Mouse (Mus musculus) frontal cortex, postnatal 10 days (tissue): ENCODE measurements around the gene Osbpl7.
A peak's percentile ranks its signal among the peaks of the same experiment; 100 is the strongest.

ENCODE experiments used
- DNase-seq, 2 experiments: peaks; one replicate each; pipeline ENCODE4 v3.0.0; 2022; ENCODE audit warnings: low spot score in 2 of 2, mixed read lengths in 1 of 2

Osbpl7 gene

DNA sequence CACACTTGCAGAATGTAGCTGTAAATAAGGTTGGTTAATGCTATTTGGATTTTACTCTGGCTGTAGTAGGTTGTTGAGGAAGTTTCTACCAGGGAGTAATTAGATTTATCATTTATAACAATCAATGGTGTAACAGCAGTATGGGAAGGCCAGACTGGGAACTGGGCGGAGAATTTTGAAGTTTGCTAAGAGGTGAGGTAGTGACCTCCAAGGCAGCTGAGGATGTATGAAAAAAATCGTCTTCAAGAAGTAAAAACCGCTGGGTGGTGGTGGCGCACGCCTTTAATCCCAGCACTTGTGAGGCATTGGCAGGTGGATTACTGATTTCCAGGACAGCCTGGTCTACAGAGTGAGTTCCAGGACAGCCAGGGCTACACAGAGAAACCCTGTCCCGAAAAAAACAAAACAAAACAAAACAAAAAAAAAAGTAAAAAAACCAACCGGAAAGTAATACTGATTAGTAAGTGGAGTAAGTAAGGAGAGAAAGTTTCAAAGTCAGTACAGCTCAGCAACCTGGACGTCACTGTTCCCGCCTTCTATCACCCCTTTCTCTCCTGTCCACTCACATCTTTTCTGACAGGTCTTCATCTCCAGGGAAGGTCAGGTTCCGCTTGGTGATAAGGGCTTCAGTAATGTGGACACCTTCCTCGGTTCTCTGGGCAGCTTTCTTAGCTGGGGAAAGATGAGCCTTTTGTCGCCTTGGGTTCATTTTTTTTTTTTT is 10.0 kb upstream of the Osbpl7 start:
- no peak for DNase-seq

DNA sequence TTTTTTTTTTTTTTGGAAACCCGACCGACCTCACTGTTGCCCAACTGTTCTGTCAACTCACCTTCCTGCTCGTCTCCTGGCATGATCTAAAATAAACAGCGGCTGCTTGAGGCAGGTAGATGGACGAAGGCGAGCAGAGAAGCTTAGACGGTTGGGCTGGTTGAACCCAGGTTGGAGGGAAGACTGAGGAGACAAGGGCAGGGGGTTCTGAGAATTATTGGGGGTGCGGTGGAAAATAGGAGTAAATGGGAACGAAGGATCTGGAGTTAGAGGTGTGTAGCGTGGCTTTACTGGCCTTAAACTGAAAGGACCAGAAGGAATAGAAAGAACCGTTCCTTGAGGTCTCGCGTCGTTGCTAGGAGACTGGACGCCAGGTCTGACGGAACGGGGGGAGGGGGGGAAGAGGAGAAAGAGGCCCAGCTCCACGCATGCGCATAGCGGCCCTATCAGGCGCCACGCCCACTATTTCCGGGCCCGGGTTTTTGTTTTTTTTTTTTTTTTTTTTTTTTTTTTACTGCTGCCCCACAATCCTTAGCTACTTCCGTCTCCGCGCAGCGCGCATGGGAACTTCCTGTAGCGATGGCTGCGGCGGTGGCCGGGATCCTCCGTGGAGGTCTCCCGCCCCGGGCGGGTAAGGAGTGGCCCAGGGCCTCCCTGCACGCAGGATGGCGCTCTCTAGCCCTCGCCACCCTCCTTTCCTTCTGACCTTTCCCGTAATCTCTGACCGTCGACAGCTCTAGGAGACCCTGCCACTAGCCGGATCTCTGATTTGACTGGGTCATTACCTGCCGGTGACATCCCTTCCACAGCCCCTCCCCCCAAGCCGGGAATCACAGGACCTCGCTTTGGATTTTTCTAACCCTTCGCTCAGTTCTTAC is 9.2 kb upstream of the Osbpl7 start, which contains the start of the genes Lrrc46 and Mrpl10:
Lrrc46 (minus strand) TSS at position 386 of the 878 bp plus-strand sequence.
Mrpl10 (plus strand) TSS at position 539 of the 878 bp plus-strand sequence.
- DNase-seq, result peak; percentile 78 to 82

DNA sequence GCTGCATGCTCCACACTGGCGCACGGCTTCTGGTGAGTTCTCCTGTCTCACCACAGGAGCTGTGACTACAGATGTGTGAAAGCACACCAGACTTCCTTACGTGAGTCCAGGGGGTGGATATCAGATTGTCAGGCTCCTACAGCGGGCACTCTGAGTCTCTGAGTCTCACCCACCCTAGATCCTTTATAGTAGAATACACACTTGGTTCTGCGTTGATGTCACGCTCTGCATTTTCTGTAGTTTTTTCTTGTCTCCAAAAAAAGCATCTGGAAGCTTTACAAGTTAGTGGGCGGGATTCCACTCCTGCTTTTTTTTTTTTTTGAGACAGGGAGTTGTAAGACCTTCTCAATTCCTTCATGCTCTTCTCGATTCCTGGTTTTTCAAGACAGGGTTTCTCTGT is 5.5 kb upstream of the Osbpl7 start:
- no peak for DNase-seq

DNA sequence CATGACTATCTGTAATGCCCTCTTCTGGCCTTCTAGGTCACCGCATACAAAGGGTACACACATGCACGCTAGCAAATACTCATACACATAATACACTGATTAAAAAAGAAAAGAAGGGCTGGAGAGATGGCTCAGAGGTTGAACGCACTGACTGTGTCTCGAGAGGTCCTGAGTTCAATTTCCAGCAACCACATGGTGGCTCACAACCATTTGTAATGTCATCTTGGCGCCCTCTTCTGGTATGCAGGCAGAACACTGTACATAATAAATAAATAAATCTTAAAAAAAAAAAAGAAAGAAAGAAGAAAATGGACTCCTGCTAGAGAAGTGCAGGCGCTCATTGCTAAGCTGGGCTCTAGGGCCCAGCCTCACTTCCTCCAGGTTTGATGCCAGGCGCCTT is 4.6 kb upstream of the Osbpl7 start:
- no peak for DNase-seq

DNA sequence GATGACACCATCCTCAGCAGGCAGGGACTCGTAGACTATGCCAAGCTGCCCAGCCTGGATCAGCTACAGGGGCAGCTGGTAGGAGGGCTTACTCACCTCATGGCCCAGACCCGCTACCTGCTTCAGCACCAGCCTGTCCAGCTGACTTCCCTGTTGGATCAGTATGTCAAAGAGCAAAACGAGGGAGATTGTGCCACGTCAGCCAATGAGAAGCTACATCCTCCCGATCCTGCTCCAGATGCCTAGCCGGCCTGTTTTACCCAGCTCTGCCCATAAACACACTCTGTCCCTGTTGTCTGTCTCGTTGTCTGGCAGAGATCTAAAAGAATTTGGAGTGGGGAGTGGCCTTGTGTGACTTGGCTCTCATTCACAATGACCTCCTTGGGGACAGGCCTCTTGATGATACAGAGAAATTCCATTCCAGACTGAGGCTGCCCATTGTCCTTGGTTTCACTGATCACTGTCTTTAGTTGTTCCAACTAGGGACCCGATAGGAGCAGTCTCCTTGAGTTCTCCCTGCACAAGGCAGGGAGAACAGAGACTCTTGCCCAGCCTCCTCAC is 2.3 kb upstream of the Osbpl7 start:
- DNase-seq, result no peak

DNA sequence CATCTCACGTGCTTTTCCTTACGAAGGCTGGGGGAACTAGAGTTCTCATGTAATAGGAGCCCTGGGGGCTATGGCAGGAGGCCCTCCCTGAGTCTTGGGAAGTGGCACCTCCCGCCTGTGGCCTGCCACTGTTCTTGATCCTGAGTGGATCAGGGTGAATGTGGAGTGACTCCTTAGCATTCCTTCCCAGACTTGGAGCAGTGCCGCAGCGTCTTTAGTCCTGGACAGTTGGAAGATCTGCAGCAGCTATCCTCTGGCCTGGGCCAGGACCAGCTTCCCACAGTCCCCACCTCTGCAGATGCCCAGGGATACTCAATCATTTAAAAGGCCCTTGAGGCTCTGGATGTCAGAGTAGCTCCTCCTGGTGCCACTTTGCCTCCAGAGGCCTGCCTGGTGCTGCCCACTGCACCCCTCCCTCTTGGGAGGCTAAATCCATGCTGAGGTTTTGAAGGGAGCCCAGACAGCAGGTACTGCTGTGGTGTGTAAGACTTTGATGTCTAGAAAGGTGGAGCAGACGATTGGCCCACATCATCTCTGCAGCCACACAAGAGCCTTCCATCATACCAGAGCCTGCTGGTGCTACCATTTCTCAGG is 839 bp upstream of the Osbpl7 start:
- no peak for DNase-seq

DNA sequence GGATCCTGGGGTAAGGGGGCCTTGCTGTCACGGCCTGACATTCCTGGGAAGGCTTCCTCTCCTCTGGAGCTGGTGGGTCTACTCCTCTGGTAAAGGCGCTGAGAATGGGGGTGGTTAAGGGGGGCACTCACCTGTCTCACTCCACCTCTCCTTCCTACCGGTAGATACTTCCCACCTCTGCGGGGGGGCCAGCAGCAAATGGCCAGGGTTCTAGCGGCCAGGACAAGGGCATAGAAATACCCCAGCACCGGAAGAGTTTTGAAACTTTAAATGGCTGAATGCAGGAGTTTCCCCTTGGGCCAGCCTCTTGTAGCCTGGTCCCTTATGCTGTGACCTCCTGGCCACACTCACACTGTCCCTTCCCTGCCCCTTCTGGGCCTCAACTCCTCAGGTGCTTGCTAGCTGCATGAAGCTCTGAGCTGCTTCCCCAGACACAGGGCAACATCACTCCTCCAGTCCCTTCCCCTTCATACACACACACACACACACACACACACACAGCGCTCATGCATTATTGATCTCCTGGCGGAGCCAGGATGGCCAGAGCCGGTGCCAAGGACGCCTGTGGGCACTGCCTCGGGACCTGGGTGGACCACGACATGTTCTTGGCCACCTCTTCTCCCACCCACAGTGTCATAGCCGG is 637 bp downstream of the Osbpl7 start:
- no peak for DNase-seq

DNA sequence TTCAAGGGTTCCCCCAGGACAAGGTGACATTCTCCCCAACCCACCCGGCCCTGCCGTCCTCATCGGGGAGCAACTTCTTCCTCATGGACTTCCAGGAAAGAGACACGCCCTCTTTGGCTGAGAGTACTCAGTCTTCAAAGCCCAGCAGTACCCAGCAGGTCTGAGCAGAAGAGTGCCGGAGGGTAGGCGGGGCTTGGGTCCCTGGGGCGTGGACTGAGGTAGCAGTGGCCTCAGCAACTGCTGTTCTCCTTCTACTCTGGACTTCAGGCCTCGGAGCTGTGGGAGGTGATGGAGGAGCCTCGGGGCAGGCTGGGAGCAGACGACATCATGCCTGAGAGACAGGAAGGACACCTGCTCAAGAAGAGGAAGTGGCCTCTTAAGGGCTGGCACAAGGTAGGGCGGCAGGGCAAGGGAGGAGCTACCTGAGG is 1.8 kb downstream of the Osbpl7 start:
- DNase-seq, result no peak

DNA sequence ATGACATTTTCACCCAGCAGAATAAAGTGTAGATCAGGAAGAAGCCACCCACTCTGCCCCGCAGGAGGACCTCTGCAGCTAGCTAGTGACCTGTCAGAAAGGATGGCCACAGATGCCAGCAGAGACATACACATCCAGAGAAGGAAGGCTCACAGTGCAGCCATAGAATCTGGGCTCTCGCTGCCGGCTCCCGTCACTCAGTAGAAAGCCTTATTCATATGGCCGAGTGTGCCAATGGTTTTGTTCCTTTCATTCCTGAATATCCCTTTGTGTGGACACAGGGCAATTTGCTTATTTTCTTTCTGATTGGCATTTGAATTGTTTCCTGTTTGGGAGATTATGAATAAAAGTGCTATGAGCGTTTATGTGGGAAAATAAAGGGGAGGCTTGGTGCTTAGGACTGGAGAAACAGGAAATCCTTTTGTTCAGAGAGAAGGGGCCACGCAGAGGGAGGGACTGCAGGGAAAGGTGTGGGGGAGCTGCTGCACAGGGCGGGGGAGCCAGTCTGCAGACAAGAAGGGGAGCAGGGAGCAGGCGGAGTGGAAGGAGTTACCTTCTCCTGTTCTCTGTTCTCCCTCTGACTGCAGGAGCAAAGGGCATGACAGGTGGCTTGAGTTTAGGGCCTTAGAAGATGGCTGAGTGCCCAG is 13.0 kb downstream of the Osbpl7 start:
- no peak for DNase-seq

DNA sequence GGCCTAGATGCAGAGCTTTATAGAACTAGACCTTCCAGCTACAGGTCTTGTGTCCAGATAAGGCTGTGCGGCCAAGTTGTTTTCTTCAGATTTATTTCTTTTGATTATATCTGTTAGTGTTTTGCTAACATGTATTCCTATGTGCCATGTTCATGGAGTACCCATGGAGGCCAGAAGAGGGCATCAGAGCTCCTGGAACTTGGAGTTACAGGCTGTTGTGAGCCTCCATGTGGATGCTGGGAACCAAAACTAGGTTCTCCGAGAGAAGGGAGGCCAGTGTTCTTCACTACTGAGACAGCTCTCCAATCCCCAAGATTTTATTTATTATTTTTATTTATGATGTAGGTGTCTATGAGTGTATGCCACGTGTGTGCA is 13.5 kb downstream of the Osbpl7 start:
- no peak for DNase-seq

DNA sequence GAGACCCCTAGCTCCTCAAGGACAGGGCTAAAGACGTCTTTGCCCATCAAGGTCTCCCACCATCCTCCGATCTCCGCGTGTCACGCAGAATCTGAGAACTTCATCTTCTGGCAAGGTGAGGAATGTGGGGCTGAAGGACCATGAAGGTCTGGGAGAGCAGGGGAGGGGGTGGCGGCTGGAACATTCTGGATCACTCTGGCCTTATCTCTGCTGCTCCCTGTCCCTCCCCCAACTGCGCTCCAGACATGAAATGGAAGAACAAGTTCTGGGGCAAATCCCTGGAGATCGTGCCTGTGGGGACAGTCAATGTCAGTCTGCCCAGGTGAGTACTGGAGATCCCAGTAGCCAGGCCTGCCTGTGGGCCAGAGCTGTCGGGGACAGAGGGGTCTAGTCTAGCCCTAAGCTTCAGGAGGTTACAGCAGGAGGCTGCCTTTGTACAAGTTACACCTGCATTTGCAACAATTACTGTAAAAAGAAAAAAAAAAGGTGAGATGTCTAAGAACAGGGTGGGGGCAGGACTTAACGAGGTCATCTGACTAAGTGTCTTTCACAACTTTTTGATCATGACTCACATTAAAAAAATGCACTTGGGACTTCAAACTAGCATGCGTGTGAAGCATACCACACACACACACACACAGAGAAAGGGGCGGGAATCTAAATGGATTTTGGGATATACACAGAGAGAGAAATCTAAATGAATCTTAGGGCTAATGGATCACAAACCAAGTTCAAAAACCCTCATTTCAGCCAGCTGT is 15.3 kb downstream of the Osbpl7 start:
- no peak for DNase-seq

DNA sequence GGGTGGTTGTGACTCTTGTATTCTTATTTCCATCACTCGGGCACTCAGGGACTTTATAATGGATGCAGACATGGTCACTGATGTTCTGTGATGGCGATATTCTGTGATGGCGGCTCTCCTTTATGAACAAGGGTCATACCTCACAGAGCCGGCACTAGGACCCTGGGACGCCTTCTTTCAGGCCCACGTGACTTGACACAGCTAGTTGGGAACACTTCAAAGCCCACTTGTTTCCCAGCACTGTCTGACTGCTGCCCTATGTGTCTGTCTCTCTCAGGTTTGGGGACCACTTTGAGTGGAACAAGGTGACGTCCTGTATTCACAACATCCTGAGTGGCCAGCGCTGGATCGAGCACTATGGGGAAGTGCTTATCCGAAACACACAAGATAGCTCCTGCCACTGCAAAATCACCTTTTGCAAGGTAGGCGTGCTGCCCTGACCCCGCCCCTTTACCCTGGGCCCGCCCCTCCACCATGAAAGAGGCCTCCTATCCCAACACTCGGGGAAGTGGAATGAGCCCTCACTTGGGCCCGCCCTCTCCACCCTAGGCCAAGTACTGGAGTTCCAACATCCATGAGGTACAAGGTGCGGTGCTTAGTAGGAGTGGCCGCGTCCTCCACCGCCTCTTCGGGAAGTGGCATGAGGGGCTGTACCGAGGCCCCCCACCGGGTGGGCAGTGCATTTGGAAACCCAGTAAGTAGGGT is 16.4 kb downstream of the Osbpl7 start:
- no peak for DNase-seq

DNA sequence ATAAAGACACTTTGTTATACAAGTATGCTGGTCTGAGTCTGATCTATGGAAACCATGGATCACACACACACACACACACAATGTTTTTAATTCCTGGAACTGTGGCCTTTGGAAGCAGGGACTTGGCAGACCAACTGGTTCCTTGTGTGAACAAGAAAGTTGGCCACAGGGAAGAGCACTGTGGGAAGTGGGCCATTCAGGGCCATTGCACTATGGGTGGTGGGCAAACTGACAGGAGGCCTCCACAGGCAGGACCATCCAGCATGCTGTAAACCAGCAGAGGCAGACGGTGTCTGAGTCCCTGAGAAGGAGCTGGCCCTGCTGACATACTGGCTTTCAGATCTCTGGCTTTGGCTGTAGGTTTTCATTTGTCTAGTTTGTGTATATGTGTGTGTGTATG is 18.9 kb downstream of the Osbpl7 start:
- DNase-seq, result no peak

DNA sequence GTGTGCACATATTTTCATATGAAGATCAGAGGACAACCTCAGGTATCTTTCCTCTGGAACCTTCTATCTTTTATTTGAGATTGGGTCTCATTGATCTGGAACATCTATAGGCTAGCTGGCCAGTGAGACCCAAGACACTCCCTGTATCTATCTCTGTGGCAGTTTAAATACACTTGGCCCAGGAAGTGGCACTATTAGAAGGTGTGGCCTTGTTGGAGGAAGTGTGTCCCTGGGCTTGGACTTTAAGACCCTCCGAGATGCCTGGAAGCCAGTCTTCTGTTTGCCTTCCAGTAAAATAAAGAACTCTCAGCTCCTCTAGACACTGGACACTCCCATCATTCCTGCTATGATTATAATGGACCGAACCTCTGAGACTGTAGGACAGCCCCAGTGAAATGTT is 19.3 kb downstream of the Osbpl7 start:
- DNase-seq, result no peak

DNA sequence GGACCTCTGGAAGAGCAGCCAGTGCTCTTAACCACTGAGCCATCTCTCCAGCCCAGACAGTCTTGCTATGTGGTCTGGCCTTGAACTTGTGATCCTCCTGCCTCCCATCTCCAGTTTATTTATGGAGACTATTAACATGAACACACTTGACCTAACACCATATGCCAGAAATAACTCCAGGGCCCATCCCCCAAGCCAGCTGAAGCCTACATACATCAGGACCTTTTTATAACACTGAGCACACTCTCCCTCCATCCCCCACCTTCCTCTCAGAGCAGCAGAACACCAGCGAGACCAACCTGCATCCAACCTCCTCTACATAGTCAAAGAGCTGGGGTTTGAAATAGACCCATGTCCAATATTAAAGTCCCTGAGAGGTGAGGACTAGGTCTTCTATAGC is 20.7 kb downstream of the Osbpl7 start:
- DNase-seq, result no peak

DNA sequence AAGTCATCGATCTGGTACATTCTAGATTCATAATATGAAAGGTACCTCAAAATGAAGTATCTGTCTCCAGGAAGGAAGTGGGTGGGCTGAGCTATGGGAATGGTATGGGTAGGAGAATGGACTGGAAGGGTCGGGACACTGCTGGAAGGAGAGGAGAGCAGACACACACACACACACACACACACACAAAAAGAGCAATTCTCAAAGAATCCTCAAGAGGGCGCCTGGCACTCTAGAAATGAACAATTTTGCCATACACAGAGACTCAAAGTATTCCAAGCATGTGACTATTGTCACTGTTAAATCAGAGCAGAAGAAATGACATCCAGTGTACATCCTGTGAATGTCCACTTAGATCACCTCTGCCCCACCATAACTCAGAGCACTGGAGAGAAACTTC is 22.1 kb downstream of the Osbpl7 start:
- peak in 1 of 2 experiments; percentile 47 for DNase-seq

DNA sequence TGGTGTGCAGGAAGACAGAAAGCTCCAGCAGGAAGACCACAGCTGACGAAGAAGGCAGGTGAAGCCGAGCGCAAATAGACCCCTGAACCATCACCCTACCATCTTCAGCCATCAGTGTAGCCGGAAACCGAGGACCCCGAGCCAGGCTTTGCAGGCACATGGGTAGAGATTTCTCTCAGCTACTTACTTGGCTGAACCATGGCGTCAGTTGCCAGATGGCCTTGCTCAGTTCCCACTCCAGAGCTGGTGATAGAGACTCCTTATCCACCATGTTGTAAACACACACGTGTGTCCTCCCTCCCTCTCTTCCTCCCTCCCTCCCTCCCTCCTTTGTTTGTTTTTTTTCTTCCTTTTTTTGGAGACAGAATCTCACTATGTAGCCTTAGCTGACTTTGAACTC is 23.8 kb downstream of the Osbpl7 start:
- no peak for DNase-seq

DNA sequence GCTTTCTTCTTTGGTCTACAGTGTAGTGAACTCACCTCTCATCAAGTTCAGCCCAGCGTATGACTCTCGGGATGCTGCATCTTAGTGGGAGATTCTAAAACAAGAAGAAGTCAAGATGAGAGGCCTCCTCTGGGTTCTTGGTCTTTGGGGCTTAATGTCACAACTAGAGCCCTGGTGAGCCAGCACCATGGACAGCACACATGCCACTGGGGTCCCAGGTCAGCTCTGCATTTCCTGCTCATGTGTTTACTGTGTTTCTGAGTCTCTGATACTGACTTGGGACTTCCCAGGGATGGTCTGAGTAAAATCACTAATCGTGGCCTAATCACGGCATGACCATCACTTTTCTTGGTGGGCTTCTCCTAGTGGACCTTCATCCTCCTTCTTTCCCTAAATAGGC is 28.3 kb downstream of the Osbpl7 start:
- no peak for DNase-seq

DNA sequence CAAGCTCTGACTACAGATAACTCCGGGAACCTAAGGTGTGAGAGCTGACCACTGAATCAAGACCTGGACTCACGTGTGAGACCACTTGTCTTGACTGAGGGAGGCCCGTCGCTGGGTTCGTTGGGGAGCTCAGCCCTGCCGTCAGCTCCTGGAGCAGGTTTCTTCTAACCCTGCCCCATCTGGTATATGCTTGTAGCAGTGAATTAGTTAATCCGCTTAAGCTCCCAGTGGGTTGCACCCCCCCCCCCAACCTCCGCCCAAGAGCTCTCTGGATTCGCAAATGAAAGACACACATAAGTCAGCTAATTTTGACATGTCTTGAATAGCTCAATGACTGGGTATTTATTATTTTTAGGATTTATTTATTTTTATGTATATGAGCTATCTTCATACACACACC is 29.9 kb downstream of the Osbpl7 start:
- DNase-seq, result no peak

DNA sequence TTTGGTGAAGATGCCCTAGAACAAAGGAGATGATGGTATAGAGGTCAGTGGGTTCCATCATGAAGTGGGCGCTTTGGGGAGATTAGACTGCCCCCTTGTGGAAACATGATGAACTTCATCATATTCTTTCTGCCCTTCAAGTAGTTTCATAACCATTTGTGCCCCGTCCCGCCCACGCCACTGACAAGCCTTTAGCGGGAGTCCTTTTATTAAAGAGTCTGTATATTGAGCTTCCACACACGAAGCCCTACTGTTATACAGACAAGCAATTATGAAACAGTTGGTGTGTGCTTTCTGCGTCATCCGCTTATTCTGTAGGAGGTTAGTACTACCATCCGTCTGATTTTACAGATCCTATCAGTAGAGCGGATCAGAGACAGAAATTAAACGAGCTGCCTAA is 32.5 kb downstream of the Osbpl7 start:
- DNase-seq, result no peak
